ENCODE assay signal across 1 mouse cellular context in genomic region chr16:92301412-92301806, GRCm38 (mm10).
TF ChIP-seq lines count a peak whose summit lies in the region.

No protein-coding gene starts in this region.

TF ChIP-seq in CH12.LX, 34 proteins besides CTCF, POLR2A, EP300 and RAD21 (continued from another document):
- TF ChIP-seq UBTF (IDR thresholded peaks at IDR 0.05; ENCODE audit: low read depth, low read length) = no peak
- TF ChIP-seq KAT2A (IDR thresholded peaks at IDR 0.05; ENCODE audit: insufficient replicate concordance, low read length) = no peak
- no peak for TF ChIP-seq ETS1 (conservative IDR thresholded peaks at IDR 0.05; ENCODE audit: low read depth, low read length)
- TF ChIP-seq MAX (IDR thresholded peaks at IDR 0.05; ENCODE audit: low read length) = no peak
- TF ChIP-seq BHLHE40 (IDR thresholded peaks at IDR 0.05; ENCODE audit: low read depth, low read length) = no peak
- no peak for TF ChIP-seq POLR2AphosphoS2 (IDR thresholded peaks at IDR 0.05; ENCODE audit: low read depth, low read length)
- TF ChIP-seq CHD1 (IDR thresholded peaks at IDR 0.05; ENCODE audit: low read depth, low read length) = 0 out of 2 replicates have a peak, but pooled peaks have one; percentile 14
- no peak for TF ChIP-seq ZKSCAN1 (IDR thresholded peaks at IDR 0.05; ENCODE audit: borderline replicate concordance, low read depth, low read length)
- no peak for TF ChIP-seq MYC (IDR thresholded peaks at IDR 0.05; ENCODE audit: low read depth, low read length)
- 0 out of 2 replicates have a peak, but pooled peaks have one; percentile 3 for TF ChIP-seq CHD2 (IDR thresholded peaks at IDR 0.05; ENCODE audit: low read length)
TF ChIP-seq in CH12.LX: peak in this region for 3.
